Mouse (Mus musculus) testis, adult 2 months (tissue): ENCODE data around the gene Atp6v0a1.

Source experiments
- CTCF ChIP-seq: fragments of 200-500 bp; IDR thresholded peaks from 2 replicates; pipeline ENCODE4 v1.5.1; 2012; ENCODE audit warnings: low read depth, mild to moderate bottlenecking, inconsistent platforms, low read length, moderate library complexity; ENCODE audit not compliant: control insufficient read depth, insufficient read depth, insufficient replicate concordance
- POLR2A ChIP-seq: fragments of 200-500 bp; IDR thresholded peaks from 2 replicates; pipeline ENCODE4 v1.6.1; 2012; ENCODE audit warnings: low read depth, mild to moderate bottlenecking, inconsistent platforms, low read length, moderate library complexity; ENCODE audit not compliant: control insufficient read depth

GRCm38 (mm10) chr11:100991027-100991534 lies 18.2 kb upstream of the Atp6v0a1 start:
- TF ChIP-seq POLR2A (no peak), CTCF (no peak)
